Mouse (Mus musculus): Measurements from ENCODE around the gene Kcnk6.
A peak's percentile ranks its signal among the peaks of the same experiment; 100 is the strongest.
"Not testable (repeated sequence)": the region's sequence is repeated elsewhere in the genome, so short reads cannot be mapped to it uniquely, and the experiment has no call there.

Kcnk6 gene

GRCm38 (mm10) chr7:29194230-29194629 is 38.1 kb downstream of the Kcnk6 start:
- not testable (repeated sequence) for DNase-seq

GRCm38 (mm10) chr7:29181323-29181722 is 51.0 kb downstream of the Kcnk6 start:
- DNase-seq, result peak; percentile 41

GRCm38 (mm10) chr7:29180854-29181236 is 51.5 kb downstream of the Kcnk6 start:
- DNase-seq, result no peak

GRCm38 (mm10) chr7:29180077-29180853 is 52.0 kb downstream of the Kcnk6 start, which contains the start of gene Psmd8:
Gene Psmd8 (minus strand): TSS chr7:29180701.
- DNase-seq, result peak; percentile 99

GRCm38 (mm10) chr7:29179323-29179722 is 53.0 kb downstream of the Kcnk6 start:
- peak; percentile 32 for DNase-seq

- peak; percentile 41 for DNase-seq
Observed at GRCm38 (mm10) chr7:29178106-29178505, 54.2 kb downstream of the Kcnk6 start.

- peak; percentile 26 for DNase-seq
Observed at GRCm38 (mm10) chr7:29172390-29173016, 59.8 kb downstream of the Kcnk6 start.

Measured in cerebellum, adult 9-11 months (tissue).